Mouse (Mus musculus) erythroblast, embryonic 14.5 days (primary cell): Measurements from ENCODE around the gene Chchd3.

ENCODE experiments used
- GATA1 ChIP-seq: IDR thresholded peaks from 2 replicates; pipeline ENCODE4 v1.6.1; 2012; ENCODE audit warnings: low read length, inconsistent platforms, mixed read lengths
- TAL1 ChIP-seq: IDR thresholded peaks from 3 replicates; pipeline ENCODE4 v1.6.1; 2012; ENCODE audit warnings: low read length, inconsistent platforms, mixed read lengths

DNA sequence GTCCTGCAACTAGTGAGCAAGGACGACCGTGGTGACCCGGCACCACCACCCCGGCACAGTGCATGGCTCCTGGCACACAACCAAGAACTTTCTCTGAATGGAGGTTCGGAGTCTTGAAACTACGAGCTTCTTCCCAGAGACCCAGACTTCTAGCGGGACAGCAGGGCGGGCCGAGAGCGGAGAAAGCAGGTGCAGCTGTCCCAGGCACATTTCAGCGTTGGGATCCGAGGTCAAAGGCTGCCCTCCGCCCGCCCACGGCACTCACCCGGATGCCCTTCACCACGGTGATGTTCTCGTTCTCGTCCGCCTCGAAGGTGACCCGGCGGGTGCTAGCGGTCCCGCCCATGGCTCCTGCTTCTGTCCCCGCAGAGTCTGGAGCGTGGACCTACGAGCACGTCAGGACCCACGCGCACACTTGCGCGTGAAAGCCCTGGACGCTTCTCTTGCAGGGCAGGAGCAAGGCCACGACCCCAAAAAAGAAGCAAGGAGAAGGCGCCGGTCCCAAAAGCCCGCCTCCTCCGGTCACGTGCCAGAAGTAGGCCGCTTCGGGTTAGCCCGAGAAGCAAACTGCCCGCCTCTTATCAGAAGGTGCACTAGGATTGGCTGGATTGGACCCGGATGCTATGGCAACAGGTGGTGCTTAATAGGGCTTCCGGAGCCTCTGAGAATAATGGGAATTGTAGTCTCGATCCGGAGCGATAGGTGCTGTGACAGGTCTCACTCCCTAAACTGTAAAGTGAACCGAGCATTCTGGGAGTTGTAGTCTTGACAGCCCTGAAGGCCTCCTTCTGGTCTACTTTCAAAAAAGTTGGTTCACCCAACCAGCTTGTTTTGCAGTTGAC is at the start of gene Chchd3:
- TF ChIP-seq TAL1 (no peak), GATA1 (peak; percentile 59; the same call in 1 of the 2 replicates)
